Mouse (Mus musculus) gastrocnemius, adult 2 months (tissue): ENCODE results near the gene Stard9. TPM values are rescaled to one million over a fixed set of nuclear protein-coding genes. Genes with fewer than 3 reads are reported as not detected.

Source experiments
- DNase-seq: peaks from one replicate; pipeline ENCODE4 v3.0.0; 2022
- H3K27ac ChIP-seq: fragments of 200-600 bp; 2 replicates; pipeline ENCODE4 v1.8.1; 2022; ENCODE audit warnings: mild to moderate bottlenecking
- H3K4me3 ChIP-seq: fragments of 200-600 bp; 2 replicates; pipeline ENCODE4 v1.8.1; 2022; ENCODE audit warnings: mild to moderate bottlenecking, moderate library complexity
- CTCF ChIP-seq: fragments of 200-600 bp; IDR thresholded peaks from 2 replicates; pipeline ENCODE4 v1.8.1; 2022; ENCODE audit warnings: antibody characterized with exemption, mild to moderate bottlenecking, moderate library complexity
- intact Hi-C: fragments of 180-260 bp; cut with DNase I; formaldehyde crosslinking; loops from one replicate; pipeline ENCODE4 v1.15.1; 2025
- long read RNA-seq, 2 experiments: library from polyadenylated mRNA; stranded (forward); transcript quantifications; one replicate each; pipeline ENCODE4 v2.0.0; 2021
- total RNA-seq, 2 experiments: library from RNA; stranded (reverse); gene quantifications; 2 replicates each; pipeline ENCODE4 v1.2.3; 2021

Stard9 gene
- total RNA-seq: 1 to 10 TPM; 3.0 TPM
- long read RNA-seq, experiment 1, partial matches to known transcripts: 0 of 2 reads
- long read RNA-seq, experiment 1, other reads (novel, unspliced or antisense): 2 of 2 reads
- long read RNA-seq, experiment 2, partial matches to known transcripts: 1 of 4 reads
- long read RNA-seq, experiment 2, other reads (novel, unspliced or antisense): 3 of 4 reads

DNA sequence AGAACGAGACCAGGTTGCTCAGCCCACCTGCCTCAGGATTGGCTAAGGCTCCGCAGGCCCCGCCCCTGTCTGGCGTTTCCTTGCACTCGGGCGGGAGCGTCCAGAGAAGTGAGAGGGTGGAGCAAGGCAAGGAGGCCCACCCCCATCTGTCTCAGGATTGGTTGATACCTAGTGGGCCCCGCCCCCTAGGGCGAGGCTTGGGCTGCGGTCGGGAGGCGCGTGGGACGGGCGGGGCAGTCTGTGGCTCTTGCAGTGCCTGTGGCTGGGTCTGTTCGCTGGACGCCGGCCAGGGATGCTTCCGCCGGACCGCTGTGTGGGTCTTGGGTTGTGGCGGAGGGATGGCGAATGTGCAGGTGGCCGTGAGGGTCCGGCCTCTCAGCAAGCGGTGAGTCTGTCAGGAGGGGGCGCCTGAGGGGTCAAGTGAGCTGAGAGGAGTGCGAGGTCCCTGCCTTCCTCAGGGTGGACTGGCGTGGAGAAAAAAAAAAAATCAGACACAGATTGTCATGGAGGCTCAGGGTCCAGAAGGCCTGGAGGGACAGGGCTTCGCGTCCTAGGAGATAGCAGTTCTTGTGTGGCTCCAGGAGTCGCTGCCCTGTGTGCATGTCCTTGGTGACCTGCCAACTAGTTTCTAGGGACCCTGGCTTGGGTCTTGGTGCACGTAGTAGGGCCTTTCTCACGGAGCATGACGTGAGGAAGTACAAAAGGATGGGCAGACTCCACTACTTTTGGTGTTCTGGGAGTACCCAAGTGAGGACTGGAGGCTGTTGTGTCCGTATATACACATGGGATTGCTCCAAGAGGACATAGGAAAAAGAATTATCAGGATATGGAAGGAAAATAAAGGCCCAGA is at the start of gene Stard9:
Stard9 (plus strand) TSS at position 236 of the 850 bp plus-strand sequence.
- intact Hi-C loops: no loop called here
- DNase-seq: peak; percentile 99
- peak within 1 kb of the TSS; percentile 85 for H3K27ac ChIP-seq
- peak; percentile 11; the same call in 1 of the 2 replicates for TF ChIP-seq CTCF
- peak within 1 kb of the TSS; percentile 86 for H3K4me3 ChIP-seq

DNA sequence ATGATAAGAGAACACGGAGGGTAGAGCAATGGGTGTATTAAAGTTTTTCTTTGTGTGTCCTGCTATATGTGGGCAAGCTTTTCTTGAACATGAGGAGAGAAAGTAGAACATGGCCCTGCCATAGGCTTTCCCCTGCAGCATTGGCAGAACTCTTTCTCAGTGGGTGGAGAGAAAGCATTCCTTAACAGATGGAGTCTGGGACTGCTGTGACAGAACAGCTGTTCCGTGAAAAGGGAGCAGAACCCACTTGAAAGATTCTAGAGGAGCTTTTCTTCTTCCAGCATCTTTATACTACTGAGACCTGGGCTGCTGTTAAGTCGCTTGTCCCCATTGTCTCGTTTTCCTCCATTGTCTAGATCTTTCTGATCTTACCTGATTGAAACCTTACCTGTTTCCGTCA is 39.2 kb upstream of the Stard9 start:
- no peak for TF ChIP-seq CTCF
- Histone ChIP-seq H3K27ac (no peak overlapping the region), H3K4me3 (no peak overlapping the region)
- no peak for DNase-seq
- intact Hi-C loops: no loop called here

DNA sequence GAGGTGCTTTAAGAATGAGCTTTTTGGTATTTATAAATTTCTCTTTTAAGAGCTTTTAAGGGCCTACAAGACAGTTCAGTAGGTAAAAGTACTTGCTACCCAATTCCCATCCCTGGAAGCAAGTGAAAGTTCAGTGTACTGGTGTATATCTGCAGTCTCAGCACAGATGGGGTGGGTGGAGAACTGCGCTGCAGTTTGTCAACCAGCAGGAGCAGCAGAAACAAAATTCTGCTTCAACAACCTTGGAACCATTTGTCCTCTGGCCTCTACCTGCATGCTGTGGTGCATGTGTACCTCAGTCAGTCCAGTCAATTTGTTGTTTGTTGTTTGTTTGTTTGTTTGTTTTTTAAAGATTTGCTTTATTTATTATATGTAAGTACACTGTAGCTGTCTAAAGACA is 36.7 kb upstream of the Stard9 start:
- TF ChIP-seq CTCF: no peak
- Histone ChIP-seq H3K4me3 (no peak overlapping the region), H3K27ac (no peak overlapping the region)
- intact Hi-C loops: no loop called here
- no peak for DNase-seq

DNA sequence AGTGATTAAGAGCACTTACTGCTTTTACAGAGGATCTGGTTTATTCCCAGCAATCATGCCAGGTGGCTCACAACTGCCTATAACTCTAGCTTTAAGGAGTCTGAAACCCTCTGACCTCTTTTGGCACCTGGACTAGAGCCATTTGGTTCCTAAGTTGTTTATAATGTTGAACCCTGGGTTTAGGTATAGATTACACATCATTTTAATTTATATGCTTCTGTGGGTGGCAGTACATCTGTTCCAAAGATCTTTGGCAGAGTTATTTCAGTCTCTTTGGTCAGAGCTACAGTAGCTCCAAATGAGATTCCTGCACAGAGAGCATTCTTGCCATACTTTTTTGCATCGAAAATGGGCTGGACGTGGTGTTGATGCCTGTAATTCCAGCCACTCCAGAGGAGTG is 31.2 kb upstream of the Stard9 start:
- intact Hi-C loops: no loop called here
- no peak overlapping the region for H3K27ac ChIP-seq
- no peak for TF ChIP-seq CTCF
- no peak overlapping the region for H3K4me3 ChIP-seq
- no peak for DNase-seq

DNA sequence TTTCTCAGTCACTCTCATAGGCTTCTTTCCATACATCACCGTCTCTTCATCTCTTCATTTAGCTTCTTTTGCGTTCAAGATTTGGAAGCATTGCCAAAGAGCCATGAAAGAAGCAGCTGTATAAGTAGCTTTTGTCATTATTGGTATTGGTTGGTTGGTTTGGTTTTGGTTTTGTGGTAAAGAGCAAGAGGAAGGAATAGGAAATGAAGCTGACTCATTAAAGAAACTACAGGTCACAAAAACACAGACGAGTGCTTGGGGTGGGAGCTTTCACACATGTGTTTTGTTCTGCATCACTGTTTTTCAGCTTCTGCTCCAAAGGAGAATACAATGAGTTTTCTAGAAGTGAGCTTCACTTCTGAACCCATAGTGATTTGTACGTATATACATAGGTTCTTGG is 29.4 kb upstream of the Stard9 start:
- intact Hi-C loops: no loop called here
- DNase-seq: no peak
- H3K4me3 ChIP-seq: no peak overlapping the region
- TF ChIP-seq CTCF: no peak
- no peak overlapping the region for H3K27ac ChIP-seq

DNA sequence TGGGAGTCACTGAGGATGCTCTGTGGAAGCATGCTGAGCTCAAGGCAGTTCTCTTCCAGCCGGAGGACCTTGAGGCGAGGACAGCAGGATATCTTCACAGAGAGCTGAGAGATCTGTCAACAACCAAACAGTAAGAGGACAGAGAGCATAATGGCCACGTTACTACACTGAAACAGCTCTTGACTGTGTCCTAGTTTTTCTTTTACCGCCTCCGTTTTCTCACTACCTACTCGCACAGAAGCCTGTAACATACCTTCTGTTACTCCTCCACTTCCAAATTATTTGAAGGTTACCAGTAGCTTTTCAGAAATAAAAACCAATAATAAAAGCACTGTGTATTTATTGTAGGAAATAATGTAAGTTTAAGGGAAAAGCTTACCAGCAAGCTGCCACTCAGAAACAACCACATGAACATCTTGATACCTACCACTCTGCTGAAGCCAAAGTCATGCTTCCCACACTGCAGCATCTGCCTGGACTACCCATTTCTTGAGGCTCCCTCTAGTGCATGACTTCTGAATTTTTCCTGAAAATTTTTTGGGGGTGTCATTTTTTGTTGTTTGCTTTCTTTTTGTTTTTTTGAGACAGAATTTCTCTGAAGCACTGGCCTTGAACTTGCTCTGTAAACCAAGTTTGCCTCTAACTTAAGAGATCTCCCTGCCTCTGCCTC is 22.8 kb upstream of the Stard9 start:
- no peak for DNase-seq
- no peak overlapping the region for H3K27ac ChIP-seq
- peak; percentile 54 for TF ChIP-seq CTCF
- intact Hi-C loops: loop anchor here (5.0 kb wide), 2 partner anchors 79 to 124 kb away; no protein-coding TSS in a partner anchor
- H3K4me3 ChIP-seq: no peak overlapping the region

DNA sequence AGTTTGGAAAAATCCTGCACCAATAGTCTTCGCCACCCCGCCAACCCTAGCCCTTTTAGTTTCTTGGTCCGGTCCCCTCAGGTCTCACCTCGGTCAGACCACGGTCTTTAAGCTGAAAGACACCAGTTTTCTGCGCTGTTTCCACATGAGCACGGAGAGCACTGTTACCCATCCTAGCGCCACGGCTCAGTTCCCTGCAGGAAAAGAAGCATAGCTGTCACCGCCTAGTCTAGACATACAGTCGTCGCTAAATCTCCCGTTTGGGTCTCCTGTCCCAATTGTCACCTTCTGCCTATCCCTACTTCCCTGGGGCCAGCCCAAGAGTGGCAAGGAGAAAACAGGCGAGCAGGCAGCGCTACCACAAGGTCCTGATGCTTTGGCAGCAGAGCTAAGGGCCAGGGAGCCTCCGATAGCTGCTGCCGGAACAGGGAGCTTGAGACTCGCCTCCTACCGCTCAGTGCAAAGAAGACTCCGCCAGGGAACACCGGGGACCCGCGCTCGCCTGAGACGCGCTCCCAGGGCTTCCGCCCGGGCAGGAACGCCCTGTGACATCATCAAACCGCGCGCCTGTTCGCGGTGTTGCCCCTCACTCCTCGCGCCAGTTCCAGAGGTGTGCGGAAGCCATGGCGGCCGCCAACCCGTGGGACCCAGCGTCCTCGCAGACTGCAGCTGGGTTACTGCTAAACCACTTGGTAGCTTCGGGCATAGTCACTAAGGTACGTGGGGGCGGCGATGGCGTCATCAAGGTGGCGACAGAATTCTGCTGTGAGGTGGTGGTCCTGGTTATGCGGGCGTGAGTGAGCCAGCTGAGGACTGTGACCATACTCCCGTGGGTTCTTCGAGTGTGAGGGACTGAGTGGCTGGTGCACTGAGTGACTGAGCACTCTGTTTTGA is 19.8 kb upstream of the Stard9 start, which contains the start of the genes Haus2 and Lrrc57:
Haus2 (plus strand) TSS at position 554 of the 894 bp plus-strand sequence.
Lrrc57 (minus strand) TSS at position 691 of the 894 bp plus-strand sequence.
- intact Hi-C loops: loop anchor here (5.0 kb wide), 2 partner anchors 82 to 127 kb away; no protein-coding TSS in a partner anchor
- Histone ChIP-seq H3K4me3 (peak within 1 kb of the TSS; percentile 88), H3K27ac (peak within 1 kb of the TSS; percentile 97)
- peak; percentile 37; the same call in 1 of the 2 replicates for TF ChIP-seq CTCF
- DNase-seq: peak; percentile 94

DNA sequence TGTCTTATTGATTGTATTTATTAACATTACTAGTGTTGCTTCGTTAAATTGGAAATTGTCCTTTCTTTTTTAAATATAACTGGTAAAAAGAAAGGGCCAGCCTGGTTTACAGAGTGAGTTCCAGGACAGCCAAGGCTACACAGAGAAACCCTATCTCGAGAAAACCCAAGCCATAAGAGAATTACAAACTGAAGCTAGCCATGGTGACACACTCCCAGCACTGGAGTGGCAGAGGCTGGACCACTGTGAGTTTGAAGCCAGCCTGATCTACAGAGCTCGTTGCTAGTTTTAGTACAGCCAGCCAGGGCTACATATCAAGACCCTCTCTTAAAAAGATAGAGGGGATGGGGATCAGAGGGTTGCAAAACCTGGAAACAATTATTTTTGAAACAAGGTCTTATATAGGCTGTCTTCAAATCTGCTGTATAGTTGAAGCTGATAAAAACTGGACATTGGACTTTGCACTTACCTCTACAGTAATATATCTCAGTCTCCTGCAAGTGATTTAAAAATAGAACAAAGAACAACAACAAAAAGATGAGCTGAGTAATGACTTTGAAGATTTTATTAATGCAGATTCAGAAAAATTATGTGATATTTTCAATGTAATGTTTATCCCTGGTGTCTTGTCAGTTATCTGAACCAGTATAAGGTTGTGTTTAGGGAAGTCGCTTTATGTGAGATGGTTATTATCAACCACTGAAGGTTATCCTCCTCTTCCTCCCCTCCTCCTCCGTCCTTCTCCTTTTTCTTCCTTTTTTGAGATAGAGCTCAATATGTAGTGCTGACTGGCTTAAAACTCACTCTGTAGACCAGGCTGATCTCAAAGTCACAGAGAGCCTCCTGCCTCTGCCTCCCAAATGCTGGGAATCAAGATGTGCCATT is 12.4 kb upstream of the Stard9 start:
- no peak for DNase-seq
- intact Hi-C loops: no loop called here
- TF ChIP-seq CTCF: no peak
- H3K4me3 ChIP-seq: no peak overlapping the region
- no peak overlapping the region for H3K27ac ChIP-seq

DNA sequence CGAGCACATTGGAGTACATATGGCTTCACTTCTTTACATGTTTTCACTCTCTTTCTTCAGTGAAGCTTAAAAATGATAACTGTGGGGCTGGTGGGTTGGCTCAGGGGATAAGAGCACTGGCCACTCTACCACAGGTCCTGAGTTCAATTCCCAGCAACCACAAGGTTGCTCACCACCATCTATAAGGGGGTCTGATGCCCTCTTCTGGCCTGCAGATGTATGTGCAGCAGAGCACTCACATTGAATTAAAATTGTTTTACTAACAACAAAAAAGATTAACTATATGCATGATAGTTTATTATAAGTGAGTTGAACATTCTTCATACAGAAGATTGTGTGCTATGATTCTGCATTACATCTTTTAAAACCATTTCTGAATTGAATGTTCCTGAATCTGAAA is 9.4 kb upstream of the Stard9 start:
- no peak overlapping the region for H3K4me3 ChIP-seq
- TF ChIP-seq CTCF: peak; percentile 38
- no peak for DNase-seq
- no peak overlapping the region for H3K27ac ChIP-seq
- intact Hi-C loops: no loop called here

DNA sequence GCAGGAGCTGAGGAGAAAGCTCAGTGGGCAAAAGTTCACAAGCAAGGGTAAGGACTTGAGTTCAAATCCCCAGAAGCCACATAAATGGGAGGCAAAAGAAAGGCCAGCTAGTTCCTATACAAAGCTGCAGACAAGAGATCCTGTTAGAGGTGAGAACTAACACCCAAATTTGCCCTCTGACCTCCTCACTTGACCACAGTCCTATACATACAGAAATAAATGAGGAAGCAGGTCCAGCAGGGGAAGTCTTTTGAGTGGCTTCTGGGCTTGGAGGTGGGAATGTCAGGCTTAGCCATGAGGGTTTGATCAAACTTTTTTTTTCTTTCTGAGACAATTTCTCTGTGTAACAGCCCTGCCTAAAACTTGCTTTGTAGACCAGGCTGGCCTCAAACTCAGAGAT is 6.0 kb upstream of the Stard9 start:
- intact Hi-C loops: no loop called here
- Histone ChIP-seq H3K4me3 (no peak overlapping the region), H3K27ac (no peak overlapping the region)
- DNase-seq: no peak
- no peak for TF ChIP-seq CTCF
